ENCODE assay signal across 15 mouse cellular contexts in the genomic region with DNA sequence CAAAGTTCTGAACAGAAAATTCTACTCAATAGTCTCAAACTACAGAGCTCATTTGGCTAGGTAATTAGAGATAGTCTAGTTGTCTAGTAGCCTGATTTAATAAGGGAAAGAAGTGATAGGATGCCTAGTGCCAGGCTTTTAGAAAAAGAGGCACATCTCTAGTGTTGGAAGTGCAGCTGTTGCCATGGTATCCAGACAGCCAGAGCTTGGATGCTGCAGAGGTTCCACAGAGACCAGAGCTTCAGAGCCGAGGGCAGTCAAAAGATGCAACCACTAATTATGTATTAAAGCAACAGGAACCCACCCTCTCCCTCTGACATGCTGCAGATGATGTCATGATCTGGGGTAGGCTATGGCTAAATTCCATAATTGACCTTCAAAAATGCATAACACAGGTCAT.
DNase-seq lines count a peak whose midpoint lies in the region; ATAC-seq and TF ChIP-seq lines count a peak whose summit lies in the region.
"Had no signal": no experiment of that assay in that cellular context is flagged by ENCODE, and none has a peak within 500 bp of the region (broad histone marks: within the 10 kb centered on the region; RNA-seq: fewer than 3 reads in every experiment).

No protein-coding gene starts in this region.

- no peak overlapping the region for H3K4me3 ChIP-seq in kidney, embryonic 15.5 days (replicated peaks)
- no peak overlapping the region for H3K4me3 ChIP-seq in kidney, adult 2 months (ENCODE audit: insufficient read depth, low read depth, low read length)
- H3K4me3 ChIP-seq in forebrain, embryonic 14.5 days (ENCODE audit: low read depth, low read length): no peak overlapping the region
- H3K4me3 ChIP-seq in midbrain, embryonic 15.5 days: no peak overlapping the region
- no peak overlapping the region for H3K4me3 ChIP-seq in heart, embryonic 12.5 days
- H3K4me3 ChIP-seq: embryonic facial prominence, embryonic 13.5 days; heart, embryonic 15.5 days; limb, embryonic 12.5 days had no signal

- peak overlapping the region; percentile 19; the same call in 1 of the 2 replicates for H3K27ac ChIP-seq in kidney, embryonic 15.5 days
- no peak overlapping the region for H3K27ac ChIP-seq in kidney, adult 2 months (ENCODE audit: insufficient read depth, low read depth, low read length)
- H3K27ac ChIP-seq in forebrain, embryonic 14.5 days (ENCODE audit: low read depth, low read length): no peak overlapping the region
- H3K27ac ChIP-seq in midbrain, embryonic 15.5 days: peak overlapping the region; percentile 60; the same call in 1 of the 2 replicates
- no peak overlapping the region for H3K27ac ChIP-seq in heart, embryonic 12.5 days (ENCODE audit: poor library complexity, severe bottlenecking)
- H3K27ac ChIP-seq: embryonic facial prominence, embryonic 13.5 days; heart, embryonic 15.5 days; limb, embryonic 12.5 days; stomach, postnatal 0 days had no signal

- H3K4me2 ChIP-seq in kidney, embryonic 15.5 days: no peak overlapping the region
- H3K4me2 ChIP-seq in forebrain, embryonic 14.5 days (ENCODE audit: low read length): no peak overlapping the region
- H3K4me2 ChIP-seq in midbrain, embryonic 15.5 days: no peak overlapping the region
- H3K4me2 ChIP-seq in heart, embryonic 12.5 days: no peak overlapping the region
- H3K4me2 ChIP-seq: embryonic facial prominence, embryonic 13.5 days; heart, embryonic 15.5 days; limb, embryonic 12.5 days had no signal

- no peak for TF ChIP-seq POLR2A in kidney, adult 2 months (IDR thresholded peaks at IDR 0.05; ENCODE audit: low read depth, low read length)
- TF ChIP-seq POLR2A in brain, embryonic 14.5 days (IDR thresholded peaks at IDR 0.05; ENCODE audit: borderline replicate concordance, extremely low read depth, insufficient read depth, insufficient read length, poor library complexity, severe bottlenecking): no peak

- H3K27me3 ChIP-seq in kidney, embryonic 15.5 days: no peaks in the 10 kb centered on the region
- no peaks in the 10 kb centered on the region; the same call in 1 of the 2 replicates for H3K27me3 ChIP-seq in kidney, adult 2 months (replicated peaks; ENCODE audit: control insufficient read depth, insufficient read depth, low read length)
- H3K27me3 ChIP-seq in forebrain, embryonic 14.5 days (replicated peaks; ENCODE audit: control insufficient read depth, insufficient read depth, low read length): no peaks in the 10 kb centered on the region
- no peaks in the 10 kb centered on the region for H3K27me3 ChIP-seq in midbrain, embryonic 15.5 days (replicated peaks)
- no peaks in the 10 kb centered on the region for H3K27me3 ChIP-seq in heart, embryonic 12.5 days (replicated peaks)
- H3K27me3 ChIP-seq: embryonic facial prominence, embryonic 13.5 days; heart, embryonic 15.5 days; limb, embryonic 12.5 days had no signal

- WGBS in kidney, embryonic 15.5 days: 37% methylated on average over 1 of the region's 1 CpGs
- 64% methylated on average over 1 of the region's 1 CpGs for WGBS in kidney, adult 2 months
- 36% methylated on average over 1 of the region's 1 CpGs for WGBS in forebrain, embryonic 14.5 days
- WGBS in midbrain, embryonic 15.5 days: 6% methylated on average over 1 of the region's 1 CpGs
- WGBS in heart, embryonic 12.5 days: 56% methylated on average over 1 of the region's 1 CpGs

- no peak for TF ChIP-seq CTCF in kidney, adult 2 months (conservative IDR thresholded peaks at IDR 0.05; ENCODE audit: insufficient read depth, insufficient read length, low read depth, low read length)
- TF ChIP-seq CTCF in brain, embryonic 14.5 days (IDR thresholded peaks at IDR 0.05; ENCODE audit: borderline replicate concordance, extremely low read depth, insufficient read depth, insufficient read length): no peak

- no peaks in the 10 kb centered on the region for H3K9me3 ChIP-seq in kidney, embryonic 15.5 days (replicated peaks)
- H3K9me3 ChIP-seq in forebrain, embryonic 14.5 days (replicated peaks; ENCODE audit: control insufficient read depth, low read length): no peaks in the 10 kb centered on the region
- no peaks in the 10 kb centered on the region for H3K9me3 ChIP-seq in midbrain, embryonic 15.5 days
- H3K9me3 ChIP-seq in heart, embryonic 12.5 days (replicated peaks): peaks cover 4% of the 10 kb centered on the region; the same call in 1 of the 2 replicates
- H3K9me3 ChIP-seq: heart, embryonic 15.5 days; limb, embryonic 12.5 days had no signal

- no peaks in the 10 kb centered on the region for H3K36me3 ChIP-seq in kidney, embryonic 15.5 days
- no peaks in the 10 kb centered on the region for H3K36me3 ChIP-seq in kidney, adult 2 months (ENCODE audit: control insufficient read depth, insufficient read depth, low read length)
- H3K36me3 ChIP-seq in forebrain, embryonic 14.5 days (ENCODE audit: control insufficient read depth, insufficient read depth, low read length): no peaks in the 10 kb centered on the region
- H3K36me3 ChIP-seq in midbrain, embryonic 15.5 days (replicated peaks): no peaks in the 10 kb centered on the region
- no peaks in the 10 kb centered on the region for H3K36me3 ChIP-seq in heart, embryonic 12.5 days
- H3K36me3 ChIP-seq: embryonic facial prominence, embryonic 13.5 days; heart, embryonic 15.5 days; limb, embryonic 12.5 days had no signal

- no peak for DNase-seq in kidney, adult 2 months
- peak; percentile 76 for DNase-seq in brain, embryonic 14.5 days (ENCODE audit: low read depth)
- peak; percentile 56 for DNase-seq in forebrain, embryonic 14.5 days (ENCODE audit: low spot score)
- no peak for DNase-seq in adrenal gland, postnatal 36 days
- DNase-seq: cerebellum, adult 9-11 months; kidney, postnatal 25 days; lung, postnatal 4 days; thymus, postnatal 4 days had no signal

- ATAC-seq in kidney, embryonic 15.5 days (replicated peaks; ENCODE audit: low FRiP score): no peak
- ATAC-seq in forebrain, embryonic 14.5 days: peak; percentile 66; the same call in 1 of the 2 replicates
- peak; percentile 90 for ATAC-seq in midbrain, embryonic 15.5 days (replicated peaks)
- ATAC-seq in heart, embryonic 12.5 days (ENCODE audit: insufficient number of reproducible peaks, low FRiP score): no peak

- no peak overlapping the region for H3K9ac ChIP-seq in kidney, embryonic 15.5 days
- no peak overlapping the region for H3K9ac ChIP-seq in forebrain, embryonic 14.5 days (ENCODE audit: low read length)
- no peak overlapping the region for H3K9ac ChIP-seq in midbrain, embryonic 15.5 days
- no peak overlapping the region for H3K9ac ChIP-seq in heart, embryonic 12.5 days
- H3K9ac ChIP-seq: embryonic facial prominence, embryonic 13.5 days; heart, embryonic 15.5 days; limb, embryonic 12.5 days had no signal

- peaks cover 10% of the 10 kb centered on the region; the same call in 1 of the 2 replicates for H3K4me1 ChIP-seq in kidney, embryonic 15.5 days
- H3K4me1 ChIP-seq in kidney, adult 2 months (ENCODE audit: control insufficient read depth, insufficient read depth, low read length): no peaks in the 10 kb centered on the region
- peaks cover 6% of the 10 kb centered on the region; the same call in 1 of the 2 replicates for H3K4me1 ChIP-seq in forebrain, embryonic 14.5 days (ENCODE audit: control insufficient read depth, insufficient read depth, low read length)
- H3K4me1 ChIP-seq in midbrain, embryonic 15.5 days: peaks cover 17% of the 10 kb centered on the region
- H3K4me1 ChIP-seq in heart, embryonic 12.5 days (replicated peaks): peaks cover 17% of the 10 kb centered on the region

Comparison
In these comparisons a context has a peak if more than half of its experiments do, and no peak if none do; other contexts are left out.
1. H3K27ac ChIP-seq: peak in kidney, embryonic 15.5 days (single experiment) and midbrain, embryonic 15.5 days (single experiment); none in kidney, adult 2 months (single experiment), forebrain, embryonic 14.5 days (single experiment) and heart, embryonic 12.5 days (single experiment).
2. ATAC-seq: peak in forebrain, embryonic 14.5 days (single experiment) and midbrain, embryonic 15.5 days (single experiment); none in kidney, embryonic 15.5 days (single experiment) and heart, embryonic 12.5 days (single experiment).
3. DNase-seq: peak in brain, embryonic 14.5 days (single experiment) and forebrain, embryonic 14.5 days (single experiment); none in kidney, adult 2 months (single experiment) and adrenal gland, postnatal 36 days (0 of 2).